Mouse (Mus musculus) testis, adult 2 months (tissue): ENCODE measurements at regions not wholly inside any gene's neighbourhood (a gene's known extent, or its start where the extent isn't known, plus 50 kb on each side); places are given as distances from the start of the nearest gene placed in this dataset.

ENCODE experiments used
- CTCF ChIP-seq: fragments of 200-500 bp; IDR thresholded peaks from 2 replicates; pipeline ENCODE4 v1.5.1; 2012; ENCODE audit warnings: low read depth, mild to moderate bottlenecking, inconsistent platforms, low read length, moderate library complexity; ENCODE audit not compliant: control insufficient read depth, insufficient read depth, insufficient replicate concordance
- POLR2A ChIP-seq: fragments of 200-500 bp; IDR thresholded peaks from 2 replicates; pipeline ENCODE4 v1.6.1; 2012; ENCODE audit warnings: low read depth, mild to moderate bottlenecking, inconsistent platforms, low read length, moderate library complexity; ENCODE audit not compliant: control insufficient read depth

GRCm38 (mm10) chr5:133167001-133167461, 623.9 kb upstream of the Auts2 start:
- no peak for TF ChIP-seq CTCF
- TF ChIP-seq POLR2A = no peak
